In genomic region chr2:130496037-130496436, GRCm38 (mm10) we compare ENCODE assay signal across 8 mouse cellular contexts. TPM values are rescaled to one million over a fixed set of nuclear protein-coding genes. Genes with fewer than 3 reads are reported as not detected.
DNase-seq lines count a peak whose midpoint lies in the region; TF ChIP-seq lines count a peak whose summit lies in the region.

No protein-coding gene starts in this region.

- H3K4me2 ChIP-seq in myocyte (ENCODE audit: low read depth) = peak overlapping the region; percentile 81

- peak; percentile 11 to 30 for DNase-seq in lung, adult 18-20 months
- no peak for DNase-seq in lung, adult 2 months
- DNase-seq in cerebellum, postnatal 14 days = peak; percentile 82 to 84
- peak; percentile 47 to 59 for DNase-seq in heart, adult 9 months (ENCODE audit: low spot score in 2 of 2)
- DNase-seq in layer of hippocampus, postnatal 10 days (ENCODE audit: low spot score in 2 of 2) = peak; percentile 46 to 52
- DNase-seq in urinary bladder, postnatal 10 days (ENCODE audit: low spot score) = no peak
- DNase-seq in ovary, postnatal 14 days (ENCODE audit: low spot score) = no peak

- WGBS in lung, adult 2 months = 42% methylated on average over 6 of the region's 6 CpGs

- H3K79me2 ChIP-seq in myocyte (ENCODE audit: control insufficient read depth, insufficient read depth) = peaks cover 54% of the 10 kb centered on the region

- no peak overlapping the region for H3ac ChIP-seq in myocyte (ENCODE audit: control insufficient read depth, insufficient read length)

- no peaks in the 10 kb centered on the region for H3K27me3 ChIP-seq in myocyte (ENCODE audit: control insufficient read depth, insufficient read depth, insufficient read length)

- no peak for TF ChIP-seq POLR2A in lung, adult 2 months (IDR thresholded peaks at IDR 0.05; ENCODE audit: borderline replicate concordance, extremely low read depth, low read depth, low read length)
- TF ChIP-seq POLR2A in myocyte (IDR thresholded peaks at IDR 0.05; ENCODE audit: insufficient read length, low read depth) = peak; percentile 47

- no peaks in the 10 kb centered on the region for H3K36me3 ChIP-seq in myocyte (ENCODE audit: control insufficient read depth, insufficient read depth)

- no peak for TF ChIP-seq CTCF in lung, adult 2 months (IDR thresholded peaks at IDR 0.05; ENCODE audit: insufficient read depth, low read length)

- H3K4me3 ChIP-seq in lung, adult 2 months (replicated peaks; ENCODE audit: extremely low read depth, low read depth, low read length) = no peak overlapping the region
- H3K4me3 ChIP-seq in myocyte = no peak overlapping the region

- H3K4me1 ChIP-seq in lung, adult 2 months (ENCODE audit: control insufficient read depth, insufficient read depth, low read length) = peaks cover 5% of the 10 kb centered on the region; the same call in 1 of the 2 replicates

TF ChIP-seq in myocyte, 11 proteins besides CTCF, POLR2A, EP300 and RAD21:
- TF ChIP-seq MYOG (IDR thresholded peaks at IDR 0.05; ENCODE audit: control insufficient read depth in 1 of 3, insufficient read depth in 1 of 3, insufficient read length in 2 of 3, low read depth in 2 of 3) = peak; percentile 38 to 93 (median 59)
- TF ChIP-seq MAX (IDR thresholded peaks at IDR 0.05; ENCODE audit: low read depth) = no peak
- no peak for TF ChIP-seq TCF3 (IDR thresholded peaks at IDR 0.05; ENCODE audit: insufficient read length, low read depth)
- peak; percentile 47 for TF ChIP-seq POLR2AphosphoS2 (IDR thresholded peaks at IDR 0.05; ENCODE audit: insufficient read length, low read depth)
- TF ChIP-seq MYOD1 (IDR thresholded peaks at IDR 0.05; ENCODE audit: control insufficient read depth in 1 of 3, insufficient read length in 2 of 3, low read depth in 2 of 3) = peak; percentile 33 to 85 (median 64)

RNA-seq across cellular contexts. Expression of gene Ptpra, which starts 46.0 kb away (rescaled TPM):
- polyA plus RNA-seq in lung, adult 2 months (2012; rRNA removed) = 56.5 and 64.3 TPM in 2 replicates
- total RNA-seq in layer of hippocampus, postnatal 10 days (2021) = 100 to 1,000 TPM; 283 to 297 TPM
- 57.9 TPM for polyA plus RNA-seq in myocyte (2012; fragmentation: generic; extraction: Trizol)

Comparison
In these comparisons a context has a peak if more than half of its experiments do, and no peak if none do; other contexts are left out.
1. DNase-seq: peak in lung, adult 18-20 months (2 of 2), cerebellum, postnatal 14 days (2 of 2), heart, adult 9 months (2 of 2) and layer of hippocampus, postnatal 10 days (2 of 2); none in lung, adult 2 months (single experiment), urinary bladder, postnatal 10 days (single experiment) and ovary, postnatal 14 days (single experiment).